Mouse (Mus musculus): Measurements from ENCODE around the gene Fbxo36.

Gene Fbxo36

GRCm38 (mm10) chr1:84859597-84859996, 20.0 kb downstream of the Fbxo36 start:
- peak; percentile 42 for DNase-seq (ENCODE audit: low read depth, low spot score)

GRCm38 (mm10) chr1:84860360-84861254, 21.0 kb downstream of the Fbxo36 start:
- peak; percentile 99 for DNase-seq (ENCODE audit: low read depth, low spot score)

GRCm38 (mm10) chr1:84861255-84861630, 21.6 kb downstream of the Fbxo36 start:
- peak; percentile 87 for DNase-seq (ENCODE audit: low read depth, low spot score)

GRCm38 (mm10) chr1:84864645-84865044, 25.0 kb downstream of the Fbxo36 start:
- peak; percentile 79 for DNase-seq (ENCODE audit: low read depth, low spot score)

GRCm38 (mm10) chr1:84866231-84866630, 26.6 kb downstream of the Fbxo36 start:
- DNase-seq (ENCODE audit: low read depth, low spot score) = no peak

- peak; percentile 90 for DNase-seq (ENCODE audit: low read depth, low spot score)
These were observed 27.1 kb downstream of the Fbxo36 start for GRCm38 (mm10) chr1:84866706-84867230.

- peak; percentile 82 for DNase-seq (ENCODE audit: low read depth, low spot score)
These were observed 28.7 kb downstream of the Fbxo36 start for GRCm38 (mm10) chr1:84868311-84868710.

GRCm38 (mm10) chr1:84868841-84869240, 29.2 kb downstream of the Fbxo36 start:
- peak; percentile 95 for DNase-seq (ENCODE audit: low read depth, low spot score)

- peak; percentile 88 for DNase-seq (ENCODE audit: low read depth, low spot score)
These were observed 29.9 kb downstream of the Fbxo36 start for GRCm38 (mm10) chr1:84869498-84869897.

GRCm38 (mm10) chr1:84871131-84871530, 31.5 kb downstream of the Fbxo36 start:
- DNase-seq (ENCODE audit: low read depth, low spot score) = peak; percentile 48

GRCm38 (mm10) chr1:84872105-84872504, 32.5 kb downstream of the Fbxo36 start:
- DNase-seq (ENCODE audit: low read depth, low spot score) = peak; percentile 97

- peak; percentile 69 for DNase-seq (ENCODE audit: low read depth, low spot score)
These were observed 33.3 kb downstream of the Fbxo36 start for GRCm38 (mm10) chr1:84872939-84873338.

GRCm38 (mm10) chr1:84877590-84877989, 37.9 kb downstream of the Fbxo36 start:
- DNase-seq (ENCODE audit: low read depth, low spot score) = no peak

GRCm38 (mm10) chr1:84879571-84880120, 40.0 kb downstream of the Fbxo36 start:
- peak; percentile 89 for DNase-seq (ENCODE audit: low read depth, low spot score)

- DNase-seq (ENCODE audit: low read depth, low spot score) = peak; percentile 92
These were observed 41.8 kb downstream of the Fbxo36 start for GRCm38 (mm10) chr1:84881248-84882065.

GRCm38 (mm10) chr1:84882066-84882532, 42.5 kb downstream of the Fbxo36 start:
- peak; percentile 81 for DNase-seq (ENCODE audit: low read depth, low spot score)

GRCm38 (mm10) chr1:84882937-84883336, 43.3 kb downstream of the Fbxo36 start:
- DNase-seq (ENCODE audit: low read depth, low spot score) = no peak

- no peak for DNase-seq (ENCODE audit: low read depth, low spot score)
These were observed 44.2 kb downstream of the Fbxo36 start for GRCm38 (mm10) chr1:84883889-84884288.

GRCm38 (mm10) chr1:84885174-84885573, 45.5 kb downstream of the Fbxo36 start:
- DNase-seq (ENCODE audit: low read depth, low spot score) = peak; percentile 74

- DNase-seq (ENCODE audit: low read depth, low spot score) = peak; percentile 83
These were observed 46.3 kb downstream of the Fbxo36 start for GRCm38 (mm10) chr1:84885921-84886320.

- no peak for DNase-seq (ENCODE audit: low read depth, low spot score)
These were observed 49.8 kb downstream of the Fbxo36 start for GRCm38 (mm10) chr1:84889330-84890004.
